Mouse (Mus musculus): ENCODE measurements around the gene Ddx51. TPM values are rescaled to one million over a fixed set of nuclear protein-coding genes. Genes with fewer than 3 reads are reported as not detected.

Gene Ddx51
- polyA plus RNA-seq, 2 experiments from 2014 or later, result 4.3 to 6.3 TPM

- ATAC-seq, result no peak
These were observed 10.8 kb downstream of the Ddx51 start for GRCm38 (mm10) chr5:110664041-110664440.

- no peak for ATAC-seq
These were observed 11.6 kb downstream of the Ddx51 start for GRCm38 (mm10) chr5:110664750-110665269.

DNA sequence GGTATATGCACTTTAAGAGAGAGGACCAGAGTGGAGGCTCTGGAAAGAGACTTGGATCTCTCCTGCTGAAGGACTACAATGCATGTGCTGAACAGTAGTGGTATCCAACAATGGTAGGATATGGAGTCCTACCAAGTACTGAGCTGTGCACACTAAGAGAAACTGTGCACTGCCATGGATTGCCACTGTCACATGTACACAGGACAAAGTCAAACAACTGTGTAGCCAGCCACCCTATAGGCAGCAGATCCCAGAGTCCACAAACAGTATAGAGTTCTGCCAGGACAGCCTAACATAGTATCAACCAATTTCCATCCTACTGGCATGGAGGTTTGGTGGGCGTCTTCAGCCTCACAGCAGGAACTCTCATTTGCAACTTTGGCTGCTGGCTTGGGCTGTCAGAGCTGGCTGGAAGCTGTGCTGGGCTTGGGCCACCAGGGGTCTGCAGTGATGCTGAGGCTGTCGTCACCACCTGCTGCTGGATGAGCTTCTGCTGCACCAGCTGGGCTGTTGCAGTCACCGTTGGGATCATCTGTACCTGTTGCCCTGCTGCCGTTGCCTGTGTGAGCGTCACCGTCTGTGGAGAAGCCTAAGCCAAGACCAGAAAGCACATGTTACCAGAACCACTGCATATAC lies 12.4 kb downstream of the Ddx51 start:
- ATAC-seq, result no peak

GRCm38 (mm10) chr5:110682041-110682440 lies 28.8 kb downstream of the Ddx51 start:
- no peak for ATAC-seq

GRCm38 (mm10) chr5:110698617-110699016 lies 45.4 kb downstream of the Ddx51 start:
- no peak for ATAC-seq

GRCm38 (mm10) chr5:110704004-110704403 lies 50.8 kb downstream of the Ddx51 start:
- no peak for ATAC-seq

GRCm38 (mm10) chr5:110709256-110709655 lies 56.0 kb downstream of the Ddx51 start:
- ATAC-seq, result no peak

Other genes with a start within 250 kb of the Ddx51 start
- gene Fbrsl1, start 204.9 kb upstream of the Ddx51 start, polyA plus RNA-seq (2017; shearing (Covaris generic)), result 1 to 10 TPM; 4.2 to 7.2 TPM
- 1 to 10 TPM; 4.0 to 7.2 TPM for gene Galnt9, start 109.1 kb upstream of the Ddx51 start, polyA plus RNA-seq (2017; shearing (Covaris generic))
- 10 to 100 TPM; 32.5 to 62.9 TPM for gene Noc4l, start within 50 bp of the Ddx51 start, polyA plus RNA-seq (2017; shearing (Covaris generic))
- gene Ep400, start 117.3 kb downstream of the Ddx51 start, polyA plus RNA-seq (2017; shearing (Covaris generic)), result 10 to 100 TPM; 64.5 to 99.0 TPM
- gene Pus1, start 127.2 kb downstream of the Ddx51 start, polyA plus RNA-seq (2017; shearing (Covaris generic)), result 10 to 100 TPM; 20.6 to 24.6 TPM
- gene Ulk1, start 156.6 kb downstream of the Ddx51 start, polyA plus RNA-seq (2017; shearing (Covaris generic)), result 10 to 100 TPM; 10.4 to 15.7 TPM
- gene Hscb, start 186.3 kb downstream of the Ddx51 start, polyA plus RNA-seq (2017; shearing (Covaris generic)), result 10 to 100 TPM; 42.4 to 43.5 TPM
- gene Chek2, start 186.5 kb downstream of the Ddx51 start, polyA plus RNA-seq (2017; shearing (Covaris generic)), result 1 to 10 TPM; 4.1 to 4.4 TPM
- gene Ttc28, start 226.4 kb downstream of the Ddx51 start, polyA plus RNA-seq (2017; shearing (Covaris generic)), result 1 to 10 TPM; 4.1 to 4.4 TPM

All from CD4-positive, CD25-positive, alpha-beta regulatory T cell, adult 4 months (primary cell).